Mouse (Mus musculus) lung, embryonic 15.5 days (tissue): ENCODE data around the gene Trp73. TPM values are rescaled to one million over a fixed set of nuclear protein-coding genes. Genes with fewer than 3 reads are reported as not detected.
A peak's percentile ranks its signal among the peaks of the same experiment; 100 is the strongest.

Experiments
- ATAC-seq: fragments of 200-750 bp; cut with Nextera tagmentation; 2 replicates; pipeline ENCODE4 v1.8.0; 2017; ENCODE audit warnings: moderate number of reproducible peaks, borderline replicate concordance; ENCODE audit not compliant: low FRiP score, low TSS enrichment; ENCODE audit errors: extremely low read depth
- H3K27ac ChIP-seq: fragments of 300-500 bp; sonication (generic); 2 replicates; pipeline ENCODE4 v1.5.1; 2015; ENCODE audit warnings: moderate library complexity, mild to moderate bottlenecking, inconsistent platforms
- H3K27me3 ChIP-seq: fragments of 300-500 bp; sonication (generic); 2 replicates; pipeline ENCODE4 v1.6.1; 2015; ENCODE audit warnings: inconsistent platforms
- H3K36me3 ChIP-seq: fragments of 300-500 bp; sonication (generic); 2 replicates; pipeline ENCODE4 v1.6.1; 2015; ENCODE audit warnings: inconsistent platforms
- H3K4me1 ChIP-seq: fragments of 300-500 bp; sonication (generic); 2 replicates; pipeline ENCODE4 v1.6.1; 2015; ENCODE audit warnings: inconsistent platforms
- H3K4me2 ChIP-seq: fragments of 300-500 bp; sonication (generic); 2 replicates; pipeline ENCODE4 v1.6.1; 2015; ENCODE audit warnings: inconsistent platforms, mild to moderate bottlenecking, moderate library complexity
- H3K4me3 ChIP-seq: fragments of 300-500 bp; sonication (generic); 2 replicates; pipeline ENCODE4 v1.5.1; 2015; ENCODE audit warnings: mild to moderate bottlenecking, inconsistent platforms
- H3K9ac ChIP-seq: fragments of 300-500 bp; sonication (generic); 2 replicates; pipeline ENCODE4 v1.6.1; 2015; ENCODE audit warnings: inconsistent platforms
- H3K9me3 ChIP-seq: fragments of 300-500 bp; sonication (generic); 2 replicates; pipeline ENCODE4 v1.6.1; 2016; ENCODE audit warnings: inconsistent platforms
- WGBS: fragments of 180-500 bp; shearing (Covaris S2); methylation state at CpG from one replicate; pipeline ENCODE4 v1.1.7; 2015; 5-methylcytosine and 5-hydroxymethylcytosine counted together
- polyA plus RNA-seq: library from polyadenylated mRNA; unstranded; fragments of >200 nt; fragmentation: Nextera tagmentation; extraction: Ambion mirVana; gene quantifications from 2 replicates; pipeline ENCODE4 v1.2.1, GENCODE M21; 2015

Trp73 gene
- polyA plus RNA-seq, 1 experiment from 2014 or later: 1.6 TPM

DNA sequence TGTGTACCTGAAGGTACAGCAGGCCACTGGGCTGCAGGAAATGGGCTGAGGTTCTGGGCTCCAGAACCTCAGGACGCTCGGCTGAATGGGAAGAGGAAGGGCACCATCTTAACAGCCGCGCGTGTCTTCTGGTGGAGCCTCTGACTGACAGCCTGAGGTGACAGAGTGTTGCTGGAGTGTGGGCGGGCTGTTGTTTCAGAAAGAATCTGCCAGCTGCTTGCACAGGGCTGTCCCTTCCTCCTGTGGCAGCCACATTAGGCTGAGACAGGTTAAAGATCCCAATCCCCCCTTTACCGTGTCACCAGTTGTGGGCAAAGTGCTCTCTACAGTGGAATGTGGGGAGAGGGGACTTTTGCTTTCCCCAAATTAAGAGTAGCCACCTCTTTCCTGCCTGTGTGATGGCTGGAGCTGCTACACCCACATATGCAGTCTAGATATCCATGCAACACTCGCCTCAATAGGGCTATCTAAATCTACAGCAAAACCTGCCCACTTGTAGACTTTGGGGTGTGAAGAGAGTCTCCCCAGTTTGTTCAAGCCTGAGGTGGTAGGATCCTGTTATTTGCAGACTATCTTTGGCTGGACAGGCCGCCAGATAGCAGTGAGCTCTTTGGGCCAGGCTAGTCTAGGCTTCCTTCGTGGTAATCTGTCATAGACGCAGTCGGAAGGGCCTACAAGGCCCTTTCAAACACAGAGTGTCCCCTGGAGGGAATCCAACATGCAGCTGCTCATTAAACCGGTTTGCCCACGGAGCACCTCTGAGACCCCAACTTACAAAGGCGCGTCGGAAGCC lies 115.1 kb downstream of the Trp73 start:
- Histone ChIP-seq H3K9me3 (no peaks in the 10 kb centered on the region), H3K27me3 (peaks cover 18% of the 10 kb centered on the region), H3K4me2 (peak overlapping the region; percentile 71), H3K36me3 (peaks cover 23% of the 10 kb centered on the region), H3K4me1 (peaks cover 22% of the 10 kb centered on the region), H3K4me3 (peak overlapping the region; percentile 47), H3K27ac (peak overlapping the region; percentile 34), H3K9ac (peak overlapping the region; percentile 40)
- WGBS: 21% methylated on average over 17 of the region's 17 CpGs
- ATAC-seq: no peak

DNA sequence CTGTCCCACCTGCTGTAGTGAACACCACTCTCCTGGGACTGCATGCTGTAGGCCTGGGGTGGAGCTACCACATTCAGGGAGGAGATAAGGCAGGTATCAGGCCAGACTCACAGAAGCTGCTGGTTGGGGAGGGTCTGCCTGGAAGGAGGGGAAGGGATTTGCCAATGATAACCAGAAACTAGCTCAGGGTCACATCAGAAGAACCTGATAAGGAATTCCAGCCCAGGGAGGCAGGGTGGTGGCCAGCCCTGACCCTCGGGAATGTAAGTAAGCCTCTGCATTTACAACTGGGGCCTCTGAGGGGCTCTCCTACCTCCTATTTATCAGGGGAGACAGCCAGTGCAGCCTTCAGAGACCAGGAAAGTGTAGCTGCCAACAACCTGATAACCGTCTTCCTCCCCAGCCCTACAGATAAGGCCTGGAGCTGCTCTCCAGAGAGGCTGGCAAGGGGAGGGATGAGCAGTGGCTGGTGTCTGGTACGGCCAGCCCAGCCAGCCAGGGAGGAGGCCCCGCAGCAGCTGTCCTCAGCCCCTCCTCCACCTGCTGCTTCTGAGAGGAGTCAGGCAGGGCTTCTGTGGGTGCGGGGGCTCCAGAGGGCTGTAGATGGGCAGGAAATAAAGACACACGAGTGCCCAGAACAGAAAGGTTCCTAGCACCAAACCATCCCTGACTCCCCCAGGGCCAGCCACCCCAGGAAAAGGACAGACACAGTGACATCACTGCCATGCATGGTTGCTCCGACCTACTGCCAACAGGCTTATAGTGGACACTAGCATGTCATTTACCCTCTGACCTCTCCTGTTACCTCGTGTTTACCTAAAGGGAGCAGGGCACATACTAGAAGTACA lies 116.0 kb downstream of the Trp73 start:
- peaks cover 22% of the 10 kb centered on the region for H3K4me1 ChIP-seq
- peak overlapping the region; percentile 71 for H3K4me2 ChIP-seq
- H3K9me3 ChIP-seq: no peaks in the 10 kb centered on the region
- H3K4me3 ChIP-seq: 0 out of 2 replicates have a peak overlapping the region, but pooled peaks have one; percentile 47
- no peak overlapping the region for H3K27ac ChIP-seq
- peaks cover 18% of the 10 kb centered on the region for H3K27me3 ChIP-seq
- peak; percentile 29; the same call in 1 of the 2 replicates for ATAC-seq
- peaks cover 33% of the 10 kb centered on the region for H3K36me3 ChIP-seq
- no peak overlapping the region for H3K9ac ChIP-seq
- 9% methylated on average over 8 of the region's 8 CpGs for WGBS

DNA sequence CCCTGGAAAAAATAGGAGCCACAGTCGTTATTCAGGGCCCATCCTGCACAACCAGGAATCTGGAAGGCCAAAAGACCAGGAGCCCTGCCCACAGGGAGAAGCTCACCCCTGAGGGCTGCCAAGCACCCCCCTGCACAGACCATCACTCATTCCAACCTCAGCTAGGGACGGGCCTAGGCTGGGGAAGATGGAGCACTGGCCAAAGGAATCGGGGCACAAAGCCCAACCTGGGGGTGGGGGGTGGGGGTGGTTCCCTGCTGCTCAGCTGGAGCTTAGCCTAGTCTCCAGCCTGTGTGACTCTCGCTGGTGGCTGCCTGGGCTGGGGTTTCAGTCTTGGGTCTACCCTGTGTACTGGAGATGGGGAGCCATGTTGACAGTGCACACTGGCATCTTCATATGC lies 117.2 kb downstream of the Trp73 start:
- Histone ChIP-seq H3K4me1 (peaks cover 22% of the 10 kb centered on the region), H3K4me2 (no peak overlapping the region), H3K27ac (no peak overlapping the region), H3K36me3 (peaks cover 44% of the 10 kb centered on the region), H3K4me3 (no peak overlapping the region), H3K9me3 (no peaks in the 10 kb centered on the region), H3K9ac (no peak overlapping the region), H3K27me3 (peaks cover 18% of the 10 kb centered on the region)
- ATAC-seq: no peak
- 30% methylated on average over 4 of the region's 4 CpGs for WGBS

DNA sequence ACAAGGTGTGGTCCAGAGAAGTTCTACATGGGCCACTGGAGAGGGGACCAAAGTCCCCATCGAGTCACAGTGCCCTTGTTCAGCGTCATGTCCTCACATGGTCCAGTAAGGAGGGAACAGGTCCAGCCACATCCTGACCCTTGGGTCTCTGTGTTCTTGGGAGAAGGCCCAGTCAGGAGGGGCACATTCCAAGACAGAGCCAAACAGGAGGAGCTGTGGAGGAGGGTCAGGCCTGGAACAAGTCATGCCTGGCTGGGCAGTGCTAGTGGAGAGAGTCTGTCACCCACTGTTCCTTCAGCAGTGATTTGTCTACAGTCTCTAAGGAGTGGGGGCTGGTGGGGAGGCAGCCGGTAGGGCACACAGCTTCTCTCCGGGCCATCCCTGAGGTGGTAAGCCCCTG lies 117.6 kb downstream of the Trp73 start:
- H3K4me2 ChIP-seq: no peak overlapping the region
- H3K9ac ChIP-seq: no peak overlapping the region
- H3K27ac ChIP-seq: no peak overlapping the region
- H3K9me3 ChIP-seq: no peaks in the 10 kb centered on the region
- H3K27me3 ChIP-seq: peaks cover 14% of the 10 kb centered on the region
- H3K36me3 ChIP-seq: peaks cover 47% of the 10 kb centered on the region
- H3K4me3 ChIP-seq: no peak overlapping the region
- ATAC-seq: no peak
- 73% methylated on average over 4 of the region's 4 CpGs for WGBS
- H3K4me1 ChIP-seq: peaks cover 22% of the 10 kb centered on the region

DNA sequence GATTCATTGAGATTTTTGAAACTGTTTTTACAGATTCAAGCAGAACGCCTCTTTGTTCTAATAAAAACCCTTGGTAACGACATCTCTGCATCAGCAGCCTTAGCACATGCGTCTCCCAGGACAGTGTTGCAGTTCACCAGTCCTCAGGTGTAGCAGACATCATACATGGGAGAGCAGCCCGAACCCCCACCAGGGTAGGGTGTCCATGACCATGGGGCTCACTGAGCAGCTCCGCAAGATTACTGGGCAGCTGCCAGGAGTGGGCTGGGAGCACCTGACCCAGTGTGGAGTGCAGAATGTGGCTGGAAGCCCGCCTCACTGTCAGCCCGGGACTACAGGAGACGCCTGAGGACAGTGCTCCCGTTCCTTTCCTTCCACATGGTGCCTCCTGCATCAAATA lies 118.6 kb downstream of the Trp73 start:
- H3K4me1 ChIP-seq: peaks cover 19% of the 10 kb centered on the region
- WGBS: 88% methylated on average over 9 of the region's 9 CpGs
- H3K9ac ChIP-seq: no peak overlapping the region
- ATAC-seq: no peak
- H3K9me3 ChIP-seq: no peaks in the 10 kb centered on the region
- no peak overlapping the region for H3K4me3 ChIP-seq
- H3K27ac ChIP-seq: no peak overlapping the region
- peaks cover 6% of the 10 kb centered on the region; the same call in 1 of the 2 replicates for H3K27me3 ChIP-seq
- no peak overlapping the region for H3K4me2 ChIP-seq
- H3K36me3 ChIP-seq: peaks cover 57% of the 10 kb centered on the region

DNA sequence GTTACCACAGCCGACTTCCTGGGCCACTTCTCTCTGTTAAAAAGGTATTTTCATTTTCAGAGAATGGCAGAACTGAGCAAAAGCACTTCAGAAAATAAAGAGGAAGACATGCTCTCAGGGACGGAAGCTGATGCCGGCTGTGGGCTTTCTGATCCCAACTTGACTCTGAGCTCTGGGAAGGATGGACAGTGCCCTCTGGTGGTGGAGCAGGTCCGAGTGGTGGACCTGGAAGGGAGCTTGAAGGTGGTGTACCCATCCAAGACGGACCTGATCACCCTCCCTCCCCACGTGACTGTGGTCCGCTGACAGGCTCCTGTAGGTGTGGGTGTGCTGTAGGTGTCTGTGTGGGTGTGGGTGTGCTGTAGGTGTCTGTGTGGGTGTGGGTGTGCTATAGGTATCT lies 120.4 kb downstream of the Trp73 start:
- ATAC-seq: no peak
- H3K9ac ChIP-seq: no peak overlapping the region
- 63% methylated on average over 7 of the region's 7 CpGs for WGBS
- peaks cover 75% of the 10 kb centered on the region for H3K36me3 ChIP-seq
- H3K4me2 ChIP-seq: no peak overlapping the region
- no peak overlapping the region for H3K4me3 ChIP-seq
- no peaks in the 10 kb centered on the region for H3K27me3 ChIP-seq
- no peaks in the 10 kb centered on the region for H3K9me3 ChIP-seq
- H3K4me1 ChIP-seq: peaks cover 5% of the 10 kb centered on the region
- H3K27ac ChIP-seq: no peak overlapping the region

DNA sequence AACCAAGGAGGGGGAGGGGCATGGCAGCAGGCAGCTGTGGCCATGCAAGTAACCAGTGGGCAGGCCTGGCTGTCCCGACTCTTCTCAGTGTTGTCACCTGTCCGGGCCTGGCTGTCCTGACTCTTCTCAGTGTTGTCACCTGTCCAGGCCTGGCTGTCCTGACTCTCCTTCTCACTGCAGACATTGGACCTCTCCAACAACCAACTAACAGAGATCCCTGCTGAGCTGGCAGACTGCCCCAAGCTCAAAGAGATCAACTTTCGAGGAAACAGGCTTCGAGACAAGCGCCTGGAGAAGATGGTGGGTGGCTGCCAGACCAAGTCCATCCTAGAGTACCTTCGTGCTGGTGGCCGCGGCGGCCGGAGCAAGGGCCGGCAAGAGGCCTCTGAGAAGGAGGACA lies 124.5 kb downstream of the Trp73 start:
- H3K36me3 ChIP-seq: peaks cover 58% of the 10 kb centered on the region
- H3K27me3 ChIP-seq: no peaks in the 10 kb centered on the region
- H3K4me3 ChIP-seq: no peak overlapping the region
- no peak overlapping the region for H3K4me2 ChIP-seq
- peaks cover 20% of the 10 kb centered on the region for H3K4me1 ChIP-seq
- WGBS: 89% methylated on average over 11 of the region's 11 CpGs
- H3K27ac ChIP-seq: no peak overlapping the region
- no peak for ATAC-seq
- no peak overlapping the region for H3K9ac ChIP-seq
- no peaks in the 10 kb centered on the region for H3K9me3 ChIP-seq

DNA sequence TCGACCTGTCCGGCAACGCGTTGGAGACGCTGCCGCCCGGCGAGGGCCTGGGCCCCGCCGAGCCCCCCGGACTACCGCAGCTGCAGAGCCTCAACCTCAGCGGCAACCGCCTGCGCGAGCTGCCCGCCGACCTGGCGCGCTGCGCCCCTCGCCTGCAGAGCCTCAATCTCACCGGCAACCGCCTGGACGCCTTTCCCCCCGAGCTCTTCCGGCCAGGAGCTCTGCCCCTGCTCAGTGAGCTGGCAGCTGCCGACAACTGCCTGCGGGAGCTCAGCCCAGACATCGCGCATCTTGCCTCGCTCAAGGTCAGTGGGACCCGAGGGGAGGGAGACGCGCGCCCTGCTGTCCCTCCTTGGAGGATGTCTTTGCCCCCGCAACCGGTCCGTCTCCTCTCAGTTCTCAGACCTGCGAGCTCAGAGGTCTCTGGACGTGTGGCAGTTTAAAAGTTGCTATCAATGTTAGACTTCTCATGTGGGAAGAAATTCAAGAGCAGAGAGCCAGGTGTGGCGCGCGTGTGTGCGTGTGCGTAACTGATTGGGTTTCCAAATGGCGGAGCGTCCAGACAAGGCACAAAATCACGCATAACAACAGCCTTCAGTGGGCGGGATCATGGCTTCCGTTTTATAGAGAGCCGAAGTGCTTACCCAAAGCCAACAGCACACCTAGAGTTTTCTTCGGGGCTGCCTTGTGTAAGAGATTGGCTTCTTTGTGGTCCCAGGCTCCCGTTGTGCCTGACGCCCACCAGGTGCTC lies 127.7 kb downstream of the Trp73 start:
- peak overlapping the region; percentile 84 for H3K9ac ChIP-seq
- peak overlapping the region; percentile 79 for H3K4me2 ChIP-seq
- no peaks in the 10 kb centered on the region for H3K9me3 ChIP-seq
- peak overlapping the region; percentile 81 for H3K4me3 ChIP-seq
- peak; percentile 14; the same call in 1 of the 2 replicates for ATAC-seq
- H3K27me3 ChIP-seq: no peaks in the 10 kb centered on the region
- peak overlapping the region; percentile 41; the same call in 1 of the 2 replicates for H3K27ac ChIP-seq
- WGBS: under 1% methylated on average over 55 of the region's 55 CpGs
- H3K36me3 ChIP-seq: peaks cover 30% of the 10 kb centered on the region
- peaks cover 20% of the 10 kb centered on the region for H3K4me1 ChIP-seq

DNA sequence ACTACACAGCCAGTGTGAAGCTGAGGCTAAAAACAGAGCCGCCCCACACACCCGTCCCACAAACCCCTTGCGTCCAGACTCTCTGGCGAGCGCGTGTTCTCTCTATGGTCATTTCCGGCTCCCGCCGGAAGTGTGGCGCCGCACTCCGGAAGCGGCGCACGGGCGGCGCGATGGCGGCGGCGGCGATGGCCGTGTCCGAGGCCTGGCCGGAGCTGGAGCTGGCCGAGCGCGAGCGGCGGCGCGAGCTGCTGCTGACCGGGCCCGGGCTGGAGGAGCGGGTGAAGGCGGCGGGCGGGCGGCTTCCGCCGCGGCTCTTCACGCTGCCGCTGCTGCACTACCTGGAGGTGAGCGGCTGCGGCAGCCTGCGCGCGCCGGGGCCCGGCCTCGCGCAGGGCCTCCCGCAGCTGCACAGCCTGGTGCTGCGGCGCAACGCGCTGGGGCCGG lies 128.3 kb downstream of the Trp73 start, which contains the start of gene Lrrc47:
Gene Lrrc47, plus strand, starts transcription at position 86 of the 444 bp plus-strand sequence.
- H3K9ac ChIP-seq: peak within 1 kb of the TSS; percentile 84
- peak within 1 kb of the TSS; percentile 79 for H3K4me2 ChIP-seq
- no peaks in the 10 kb centered on the region for H3K9me3 ChIP-seq
- peak within 1 kb of the TSS; percentile 41; the same call in 1 of the 2 replicates for H3K27ac ChIP-seq
- H3K36me3 ChIP-seq: peaks cover 29% of the 10 kb centered on the region
- H3K27me3 ChIP-seq: no peaks in the 10 kb centered on the region
- H3K4me1 ChIP-seq: peaks cover 20% of the 10 kb centered on the region
- ATAC-seq: peak; percentile 88
- WGBS: 0% methylated on average over 42 of the region's 59 CpGs
- H3K4me3 ChIP-seq: peak within 1 kb of the TSS; percentile 81

DNA sequence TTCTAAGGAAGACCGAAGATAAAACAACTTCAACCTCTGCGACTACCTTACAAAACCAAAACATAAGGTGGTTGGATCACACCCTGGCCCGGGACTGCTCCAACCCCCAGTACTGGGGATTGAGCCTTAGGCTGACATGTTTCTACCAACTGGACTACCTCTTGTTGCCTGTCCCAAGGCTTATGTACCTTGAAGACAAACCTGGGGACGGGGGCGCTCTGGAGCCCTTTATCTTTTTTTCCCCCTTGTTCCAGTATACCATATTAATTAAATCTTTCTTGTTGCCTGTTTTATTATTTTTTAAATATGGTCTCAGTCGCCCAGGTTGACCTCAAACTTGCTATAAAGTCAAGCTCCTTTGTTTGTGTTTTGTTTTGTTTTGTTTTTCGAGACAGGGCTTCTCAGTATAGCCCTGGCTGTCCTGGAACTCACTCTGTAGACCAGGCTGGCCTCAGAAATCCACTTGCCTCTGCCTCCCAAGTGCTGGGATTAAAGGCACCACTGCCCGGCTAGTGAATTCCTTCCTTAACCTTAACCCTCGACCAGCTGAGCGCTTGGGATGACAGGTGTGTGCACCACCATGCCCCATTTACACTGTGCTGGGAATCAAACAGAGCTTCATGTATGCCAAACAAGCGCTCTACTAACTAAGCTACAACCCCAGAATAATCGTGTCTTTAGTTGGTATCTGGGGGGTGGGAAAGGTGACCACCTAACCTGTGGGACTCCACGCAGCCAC lies 128.9 kb downstream of the Trp73 start:
- 26% methylated on average over 13 of the region's 13 CpGs for WGBS
- ATAC-seq: peak; percentile 23; the same call in 1 of the 2 replicates
- Histone ChIP-seq H3K4me2 (peak overlapping the region; percentile 79), H3K9me3 (no peaks in the 10 kb centered on the region), H3K36me3 (peaks cover 29% of the 10 kb centered on the region), H3K4me3 (peak overlapping the region; percentile 81), H3K9ac (peak overlapping the region; percentile 84), H3K27ac (0 out of 2 replicates have a peak overlapping the region, but pooled peaks have one; percentile 7), H3K27me3 (no peaks in the 10 kb centered on the region), H3K4me1 (peaks cover 20% of the 10 kb centered on the region)

DNA sequence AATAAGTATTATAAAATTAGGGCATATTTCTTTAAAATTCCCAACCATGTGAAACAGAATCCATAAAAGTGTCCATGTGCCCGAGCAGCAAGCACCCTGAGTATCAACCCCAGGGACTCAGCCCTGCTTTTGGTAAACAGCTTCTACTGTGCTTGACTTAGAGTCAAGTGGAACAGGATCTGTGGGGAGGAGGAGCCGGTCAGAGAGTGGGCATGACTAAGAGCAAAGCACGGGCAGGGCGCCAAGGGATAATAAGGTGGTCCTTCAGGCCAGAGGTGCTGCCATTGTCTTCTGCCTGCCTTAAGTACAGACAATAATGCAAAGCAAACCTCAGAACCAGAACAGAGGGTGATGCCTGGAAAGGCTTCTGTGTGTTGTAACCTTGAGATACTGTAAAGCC lies 132.2 kb downstream of the Trp73 start:
- Histone ChIP-seq H3K4me3 (no peak overlapping the region), H3K27me3 (no peaks in the 10 kb centered on the region), H3K36me3 (peaks cover 28% of the 10 kb centered on the region), H3K4me2 (no peak overlapping the region), H3K27ac (no peak overlapping the region), H3K4me1 (peaks cover 8% of the 10 kb centered on the region), H3K9ac (no peak overlapping the region), H3K9me3 (no peaks in the 10 kb centered on the region)
- no peak for ATAC-seq
- 55% methylated on average over 4 of the region's 4 CpGs for WGBS
